Mouse (Mus musculus) liver, adult 2 months (tissue): Measurements from ENCODE around the gene Impdh1.

Experiments
- CTCF ChIP-seq: fragments of 200-500 bp; IDR thresholded peaks from 2 replicates; pipeline ENCODE4 v1.5.1; 2011; ENCODE audit warnings: low read depth, low read length, control low read depth
- POLR2A ChIP-seq: fragments of 200-500 bp; IDR thresholded peaks from 2 replicates; pipeline ENCODE4 v1.6.1; 2011; ENCODE audit warnings: low read length, control low read depth; ENCODE audit not compliant: insufficient read depth; ENCODE audit errors: extremely low read depth

DNA sequence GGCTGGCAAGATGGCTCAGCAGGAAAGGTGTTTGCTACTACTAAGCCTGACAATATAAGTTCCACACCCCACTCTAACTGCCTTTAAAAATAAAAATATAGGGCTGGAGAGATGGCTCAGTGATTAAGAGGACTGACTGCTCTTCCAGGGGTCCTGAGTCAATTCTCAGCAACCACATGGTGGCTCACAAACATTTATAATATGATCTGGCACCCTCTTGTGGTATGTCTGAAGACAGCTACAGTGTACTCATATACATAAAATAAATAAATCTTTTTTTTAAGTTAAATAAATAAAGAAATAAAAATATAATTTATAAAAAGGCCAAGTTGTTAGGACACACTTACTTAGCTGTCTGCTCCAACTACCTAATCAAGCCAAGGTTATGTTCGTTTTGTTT, 26.1 kb upstream of the Impdh1 start:
- TF ChIP-seq CTCF (no peak), POLR2A (no peak)
